Mouse (Mus musculus) liver, embryonic 13.5 days (tissue): Measurements from ENCODE around the gene Ubap2. TPM values are rescaled to one million over a fixed set of nuclear protein-coding genes. Genes with fewer than 3 reads are reported as not detected.

Experiments used
- ATAC-seq: fragments of 200-750 bp; cut with Nextera tagmentation; 2 replicates; pipeline ENCODE4 v1.8.0; 2017; ENCODE audit warnings: low read depth, mild to moderate bottlenecking, moderate number of reproducible peaks, moderate library complexity
- DNase-seq: peaks from one replicate; pipeline ENCODE4 v3.0.0; 2022
- H3K27ac ChIP-seq: fragments of 300-500 bp; sonication (generic); 2 replicates; pipeline ENCODE4 v1.5.1; 2015; ENCODE audit warnings: moderate library complexity, mild to moderate bottlenecking, inconsistent platforms
- H3K27me3 ChIP-seq: fragments of 300-500 bp; sonication (generic); 2 replicates; pipeline ENCODE4 v1.6.1; 2015; ENCODE audit warnings: mild to moderate bottlenecking, inconsistent platforms
- H3K36me3 ChIP-seq: fragments of 300-500 bp; sonication (generic); 2 replicates; pipeline ENCODE4 v1.6.1; 2015; ENCODE audit warnings: mild to moderate bottlenecking, inconsistent platforms
- H3K4me1 ChIP-seq: fragments of 300-500 bp; sonication (generic); replicated peaks from 2 replicates; pipeline ENCODE4 v1.6.1; 2015; ENCODE audit warnings: inconsistent platforms
- H3K4me2 ChIP-seq: fragments of 300-500 bp; sonication (generic); 2 replicates; pipeline ENCODE4 v1.6.1; 2015; ENCODE audit warnings: inconsistent platforms, mild to moderate bottlenecking, moderate library complexity
- H3K4me3 ChIP-seq: fragments of 300-500 bp; sonication (generic); replicated peaks from 2 replicates; pipeline ENCODE4 v1.5.1; 2015; ENCODE audit warnings: mild to moderate bottlenecking, inconsistent platforms
- H3K9ac ChIP-seq: fragments of 300-500 bp; sonication (generic); 2 replicates; pipeline ENCODE4 v1.6.1; 2015; ENCODE audit warnings: mild to moderate bottlenecking, inconsistent platforms
- H3K9me3 ChIP-seq: fragments of 300-500 bp; sonication (generic); replicated peaks from 2 replicates; pipeline ENCODE4 v1.6.1; 2016; ENCODE audit warnings: inconsistent platforms
- WGBS: fragments of 180-500 bp; shearing (Covaris S2); methylation state at CpG from one replicate; pipeline ENCODE4 v1.1.7; 2015; ENCODE audit not compliant: insufficient replicate concordance; 5-methylcytosine and 5-hydroxymethylcytosine counted together
- polyA plus RNA-seq: library from polyadenylated mRNA; unstranded; fragments of >200 nt; fragmentation: Nextera tagmentation; extraction: Ambion mirVana; gene quantifications from 2 replicates; pipeline ENCODE4 v1.2.1, GENCODE M21; 2015

The Ubap2 gene
- polyA plus RNA-seq, 1 experiment from 2014 or later = 25.2 TPM

DNA sequence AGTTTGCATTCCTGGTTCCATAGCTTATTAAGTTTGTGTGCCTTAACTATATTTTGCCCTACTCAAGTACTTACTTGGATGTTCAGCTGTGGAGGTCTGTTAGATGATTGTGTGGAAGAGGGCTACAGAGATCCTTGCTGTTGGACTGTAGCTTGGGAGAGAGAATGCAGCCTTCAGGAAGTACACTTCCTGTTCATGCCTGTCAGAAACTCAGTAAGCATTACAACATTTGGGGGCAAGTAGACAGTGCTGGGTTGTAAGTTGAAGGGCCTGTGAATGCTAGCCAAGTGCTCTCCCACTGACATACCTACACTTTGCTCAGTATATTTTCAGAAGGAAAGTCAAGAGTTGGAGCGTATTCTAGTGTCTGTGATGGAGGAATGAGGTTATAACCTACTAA is 116.7 kb downstream of the Ubap2 start:
- Histone ChIP-seq H3K36me3 (0 out of 2 replicates have a peak, but pooled peaks cover 2% of the 10 kb centered on the region), H3K9ac (no peak overlapping the region), H3K4me3 (no peak overlapping the region), H3K9me3 (no peaks in the 10 kb centered on the region), H3K27me3 (no peaks in the 10 kb centered on the region), H3K27ac (0 out of 2 replicates have a peak overlapping the region, but pooled peaks have one; percentile 2), H3K4me1 (peaks cover 59% of the 10 kb centered on the region), H3K4me2 (no peak overlapping the region)
- WGBS = 90% methylated on average over 1 of the region's 1 CpGs
- ATAC-seq (no peak), DNase-seq (no peak)

DNA sequence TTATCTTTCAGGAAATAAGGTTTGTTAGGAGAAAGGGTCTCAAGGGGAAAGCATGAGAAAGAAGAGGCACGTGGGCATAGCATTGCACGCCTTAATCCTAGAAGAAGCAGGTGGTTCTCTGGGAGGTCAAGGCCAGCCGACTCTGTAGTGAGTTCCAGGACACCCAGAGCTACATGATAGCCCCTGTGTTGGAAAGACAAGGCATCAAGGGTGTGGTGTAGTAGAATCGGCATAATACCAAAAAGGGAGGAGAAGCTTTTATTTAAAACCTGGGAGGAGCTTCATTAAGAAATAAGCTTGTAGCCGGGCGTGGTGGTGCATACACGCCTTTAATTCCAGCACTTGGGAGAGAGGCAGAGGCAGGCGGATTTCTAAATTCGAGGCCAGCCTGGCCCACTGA is 118.0 kb downstream of the Ubap2 start:
- H3K4me1 ChIP-seq = peaks cover 60% of the 10 kb centered on the region
- WGBS = 58% methylated on average over 9 of the region's 9 CpGs
- no peaks in the 10 kb centered on the region for H3K9me3 ChIP-seq
- 0 out of 2 replicates have a peak overlapping the region, but pooled peaks have one; percentile 26 for H3K9ac ChIP-seq
- DNase-seq = no peak
- no peak overlapping the region for H3K27ac ChIP-seq
- no peaks in the 10 kb centered on the region for H3K27me3 ChIP-seq
- H3K4me2 ChIP-seq = no peak overlapping the region
- H3K36me3 ChIP-seq = 0 out of 2 replicates have a peak, but pooled peaks cover 2% of the 10 kb centered on the region
- ATAC-seq = no peak
- H3K4me3 ChIP-seq = no peak overlapping the region

DNA sequence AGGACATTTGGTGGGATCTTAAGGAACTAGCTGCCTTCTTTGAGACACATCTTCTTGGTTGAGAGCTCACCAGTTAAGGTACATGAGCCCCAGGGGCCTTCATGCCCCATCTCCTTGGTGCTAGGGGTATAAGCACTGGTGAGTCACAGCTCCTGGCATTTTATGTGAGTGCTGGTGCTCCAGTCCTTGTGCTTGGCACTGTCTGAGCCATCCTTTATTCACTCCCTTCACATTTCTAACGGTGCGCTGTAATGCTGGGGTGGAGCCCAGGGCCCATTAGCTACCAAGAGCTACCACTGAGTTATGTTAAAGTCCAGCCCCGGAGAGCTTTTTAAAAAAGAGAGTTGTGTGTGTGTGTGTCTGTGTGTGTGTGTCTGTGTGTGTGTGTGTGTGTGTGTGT is 121.8 kb downstream of the Ubap2 start:
- H3K27ac ChIP-seq = no peak overlapping the region
- H3K36me3 ChIP-seq = peaks cover 11% of the 10 kb centered on the region; the same call in 1 of the 2 replicates
- no peak overlapping the region for H3K4me3 ChIP-seq
- DNase-seq (no peak), ATAC-seq (no peak)
- no peak overlapping the region for H3K4me2 ChIP-seq
- no peak overlapping the region for H3K9ac ChIP-seq
- H3K9me3 ChIP-seq = no peaks in the 10 kb centered on the region
- WGBS = 93% methylated on average over 3 of the region's 3 CpGs
- no peaks in the 10 kb centered on the region for H3K27me3 ChIP-seq
- H3K4me1 ChIP-seq = peaks cover 32% of the 10 kb centered on the region

GRCm38 (mm10) chr4:41151186-41151585 is 123.8 kb downstream of the Ubap2 start:
- ATAC-seq (no peak), DNase-seq (no peak)
- H3K9me3 ChIP-seq = no peaks in the 10 kb centered on the region
- WGBS = 83% methylated on average over 7 of the region's 7 CpGs
- H3K9ac ChIP-seq = no peak overlapping the region
- peaks cover 15% of the 10 kb centered on the region for H3K4me1 ChIP-seq
- peaks cover 11% of the 10 kb centered on the region; the same call in 1 of the 2 replicates for H3K36me3 ChIP-seq
- no peak overlapping the region for H3K4me3 ChIP-seq
- H3K4me2 ChIP-seq = no peak overlapping the region
- H3K27ac ChIP-seq = no peak overlapping the region
- no peaks in the 10 kb centered on the region for H3K27me3 ChIP-seq

DNA sequence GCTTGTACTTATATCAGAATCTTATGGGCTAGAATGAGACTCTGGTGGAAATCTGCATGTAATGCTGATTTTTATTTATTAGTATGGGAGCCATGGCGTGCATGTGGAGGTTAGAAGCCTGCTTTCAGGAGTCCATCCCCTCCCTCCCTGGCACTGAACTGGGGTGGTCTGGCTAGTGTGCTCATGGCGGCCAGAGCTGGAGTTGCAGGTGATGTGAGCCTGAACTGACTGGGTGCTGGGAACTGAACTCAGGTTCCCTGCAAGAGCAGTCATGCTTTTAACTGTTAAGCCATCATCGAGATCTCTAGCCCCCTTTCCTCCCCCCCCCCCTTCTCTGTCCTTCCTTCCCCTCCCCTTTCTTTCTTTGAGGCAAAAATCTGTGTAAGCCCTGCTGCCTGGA is 125.1 kb downstream of the Ubap2 start:
- Histone ChIP-seq H3K27me3 (no peaks in the 10 kb centered on the region), H3K9ac (no peak overlapping the region), H3K4me3 (no peak overlapping the region), H3K36me3 (peaks cover 17% of the 10 kb centered on the region), H3K4me2 (no peak overlapping the region), H3K4me1 (0 out of 2 replicates have a peak, but pooled peaks cover 10% of the 10 kb centered on the region), H3K27ac (no peak overlapping the region; the same call in 1 of the 2 replicates), H3K9me3 (no peaks in the 10 kb centered on the region)
- 70% methylated on average over 3 of the region's 3 CpGs for WGBS
- ATAC-seq (no peak), DNase-seq (no peak)

Other genes with a start within 250 kb of the Ubap2 start
- gene Aqp7, start 227.0 kb downstream of the Ubap2 start, polyA plus RNA-seq = 1.2 and 1.4 TPM in 2 replicates
- gene Aqp3, start 177.0 kb downstream of the Ubap2 start, polyA plus RNA-seq = 13.8 and 14.7 TPM in 2 replicates
- 11.6 and 15.2 TPM in 2 replicates for gene Nol6, start 150.7 kb downstream of the Ubap2 start, polyA plus RNA-seq
- 38.9 and 39.9 TPM in 2 replicates for gene Ube2r2, start 139.4 kb downstream of the Ubap2 start, polyA plus RNA-seq
- 66.0 and 74.8 TPM in 2 replicates for gene Dcaf12, start 39.7 kb upstream of the Ubap2 start, polyA plus RNA-seq
- gene Ubap1, start 73.9 kb upstream of the Ubap2 start, polyA plus RNA-seq = 28.5 and 33.8 TPM in 2 replicates
- gene Kif24, start 189.7 kb upstream of the Ubap2 start, polyA plus RNA-seq = 5.7 and 7.0 TPM in 2 replicates
- gene Nudt2, start 190.0 kb upstream of the Ubap2 start, polyA plus RNA-seq = 27.7 and 32.0 TPM in 2 replicates
- gene AI464131, start 227.9 kb upstream of the Ubap2 start, polyA plus RNA-seq = 0.51 and 0.72 TPM in 2 replicates
- 0.19 TPM in 1 of 2 replicates, not detected in the other for gene 1110017D15Rik, start 242.2 kb upstream of the Ubap2 start, polyA plus RNA-seq